Mouse (Mus musculus) yolk sac, embryonic 10.5 days (tissue): Measurements from ENCODE around the gene Myadm.
"Not testable (repeated sequence)": the region's sequence is repeated elsewhere in the genome, so short reads cannot be mapped to it uniquely, and the experiment has no call there.

ENCODE experiments used
- DNase-seq: peaks from one replicate; pipeline ENCODE4 v3.0.0-alpha.2; 2017; ENCODE audit warnings: low spot score

Gene Myadm

GRCm38 (mm10) chr7:3288976-3289970, at the start of gene Myadm, which contains the start of gene Prkcg:
Gene Myadm (plus strand): TSS chr7:3289080.
Gene Prkcg (plus strand): TSS chr7:3289179.
- peak; percentile 90 for DNase-seq

DNA sequence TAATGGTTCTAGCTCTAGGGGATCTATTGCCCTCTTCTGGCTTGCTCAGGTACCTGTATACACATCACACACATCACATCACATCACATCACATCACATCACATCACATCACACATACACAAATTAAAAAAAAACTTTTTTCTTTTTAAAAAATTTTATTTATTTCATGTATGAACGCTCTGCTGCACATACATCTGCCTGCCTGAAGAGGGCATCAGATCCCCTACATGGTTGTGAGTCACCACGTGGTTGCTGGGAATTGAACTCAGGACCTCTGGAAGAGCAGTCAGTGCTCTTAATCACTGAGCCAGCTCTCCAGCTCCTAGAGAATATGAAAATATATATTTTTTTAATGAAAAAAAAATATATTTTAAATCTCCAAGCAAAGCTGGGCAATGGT, 49.7 kb upstream of the Myadm start:
- no peak for DNase-seq

GRCm38 (mm10) chr7:3260701-3261100, 28.2 kb upstream of the Myadm start:
- DNase-seq = no peak

- DNase-seq = no peak
Observed at GRCm38 (mm10) chr7:3261446-3261845, 27.4 kb upstream of the Myadm start.

GRCm38 (mm10) chr7:3262789-3263188, 26.1 kb upstream of the Myadm start:
- DNase-seq = no peak

DNA sequence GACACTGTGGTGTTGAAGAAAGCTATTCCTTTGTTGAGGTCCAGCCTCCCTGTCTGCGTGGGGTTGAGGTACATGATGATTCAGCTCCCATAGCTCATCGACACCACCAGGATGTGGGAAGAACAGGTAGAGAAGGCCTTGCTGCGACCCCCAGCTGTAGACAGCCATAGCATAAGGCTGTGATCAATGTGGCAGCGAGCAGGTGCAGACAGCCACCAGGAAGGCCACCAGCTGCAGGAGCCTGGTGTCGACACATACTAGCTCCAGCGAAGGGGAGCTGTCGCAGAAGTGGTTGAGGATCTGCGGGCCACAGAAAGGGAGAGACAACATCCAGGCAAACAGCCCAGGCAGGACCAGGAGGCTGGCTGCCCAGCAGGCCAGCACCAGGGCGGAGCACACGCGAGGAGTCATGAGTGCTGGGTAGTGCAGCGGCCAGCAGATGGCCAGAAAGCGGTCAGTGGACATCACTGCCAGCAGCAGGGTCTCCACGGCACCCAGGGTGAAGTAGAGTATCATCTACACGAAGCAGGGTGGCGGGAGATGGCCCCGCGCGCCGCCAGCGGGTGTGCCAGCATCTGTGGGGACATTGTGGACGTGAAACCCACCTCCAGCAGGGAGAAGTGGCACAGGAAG, 24.4 kb upstream of the Myadm start:
- DNase-seq = no peak

- DNase-seq = no peak
Observed at GRCm38 (mm10) chr7:3265311-3265710, 23.6 kb upstream of the Myadm start.

DNA sequence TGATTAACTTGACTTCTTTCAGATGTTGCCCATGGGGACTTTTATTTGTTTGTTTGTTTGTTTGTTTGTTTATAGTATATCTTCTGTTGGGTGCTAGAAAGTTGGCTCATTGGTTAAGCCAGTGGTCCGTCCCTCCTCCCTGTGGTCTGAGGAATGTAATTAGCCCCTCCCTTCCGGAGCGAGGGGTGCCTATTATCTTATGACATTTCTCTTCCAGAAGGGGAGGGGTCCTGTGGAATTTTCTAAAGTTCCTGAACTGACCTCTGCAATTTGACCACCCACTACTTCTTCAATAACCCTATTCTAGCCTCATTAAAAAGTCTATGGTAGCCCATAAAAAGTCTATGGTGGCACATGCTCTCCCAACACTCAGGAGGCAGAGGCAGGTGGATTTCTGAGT, 21.6 kb upstream of the Myadm start:
- no peak for DNase-seq

- DNase-seq = no peak
Observed at GRCm38 (mm10) chr7:3267888-3268287, 21.0 kb upstream of the Myadm start.

GRCm38 (mm10) chr7:3268291-3268690, 20.6 kb upstream of the Myadm start:
- no peak for DNase-seq

DNA sequence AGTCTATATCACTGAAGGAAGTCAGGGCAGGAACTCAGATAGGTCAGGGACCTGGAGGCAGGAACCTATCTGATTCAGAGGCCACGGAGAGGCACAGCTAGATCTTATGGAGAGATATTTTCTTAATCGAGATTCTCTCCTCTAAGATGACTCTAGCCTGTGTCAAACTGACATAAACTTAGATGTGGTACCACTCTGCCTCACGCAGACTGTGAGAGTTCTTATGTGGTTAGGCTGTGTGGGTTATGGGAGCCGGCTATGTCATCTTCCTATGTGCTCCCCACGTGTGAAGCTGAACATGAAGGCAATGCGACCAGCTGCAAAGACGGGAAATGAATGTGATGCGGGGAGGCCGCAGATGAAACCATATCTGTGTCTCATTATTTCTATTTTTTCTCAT, 16.7 kb upstream of the Myadm start:
- DNase-seq = no peak

DNA sequence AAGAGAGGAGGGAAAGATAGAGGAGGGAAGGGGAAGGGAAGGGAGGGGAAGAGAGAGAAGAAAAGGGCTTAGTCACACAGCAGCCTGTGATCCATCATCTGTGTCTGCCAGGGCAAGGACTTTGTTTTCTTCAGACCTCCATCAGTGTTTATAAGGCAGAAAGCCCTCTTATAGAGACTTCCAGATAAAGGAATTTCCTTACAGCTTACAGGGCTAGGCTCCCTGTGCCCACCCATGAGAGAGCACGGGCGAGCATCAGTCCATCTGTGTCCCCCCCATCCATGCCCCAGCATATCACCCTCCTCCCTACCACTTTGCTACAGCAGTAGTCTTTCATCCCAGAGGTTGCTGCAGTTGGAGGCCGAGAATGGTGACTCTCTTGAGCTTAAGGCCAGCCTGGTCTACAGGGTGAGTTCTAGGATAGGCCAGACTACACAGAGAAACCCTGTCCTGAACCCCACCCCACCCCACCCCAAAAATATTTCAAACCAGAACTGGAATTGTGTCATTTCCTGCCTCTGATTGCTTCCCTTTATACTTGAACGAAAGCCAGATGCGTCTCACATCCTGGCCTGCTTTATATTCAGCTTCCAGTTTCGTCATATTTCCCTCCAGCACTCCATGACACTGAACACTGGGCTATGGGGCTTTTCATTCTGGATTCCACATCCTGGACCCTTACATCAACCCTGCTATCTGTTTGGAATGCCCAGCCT, 13.3 kb upstream of the Myadm start:
- DNase-seq = no peak

DNA sequence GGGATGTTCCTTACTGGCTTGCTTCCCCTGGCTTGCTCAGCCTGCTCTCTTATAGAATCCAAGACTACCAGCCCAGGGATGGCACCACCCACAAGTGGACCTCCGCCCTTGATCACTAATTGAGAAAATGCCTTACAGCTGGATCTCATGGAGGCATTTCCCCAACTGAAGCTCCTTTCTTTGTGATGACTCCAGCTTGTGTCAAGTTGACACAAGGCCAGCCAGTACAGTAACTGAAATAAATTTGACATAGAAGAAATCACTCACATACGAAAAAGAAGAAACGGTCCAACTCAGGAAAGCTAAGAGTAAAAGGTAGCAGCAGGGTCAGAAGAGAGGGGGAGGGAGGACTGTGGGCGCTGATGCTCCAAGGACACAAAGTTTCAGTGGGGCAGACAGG, 12.1 kb upstream of the Myadm start:
- not testable (repeated sequence) for DNase-seq

- DNase-seq = no peak
Observed at GRCm38 (mm10) chr7:3280080-3280653, 8.7 kb upstream of the Myadm start.

- no peak for DNase-seq
Observed at GRCm38 (mm10) chr7:3280654-3281153, 8.2 kb upstream of the Myadm start.

DNA sequence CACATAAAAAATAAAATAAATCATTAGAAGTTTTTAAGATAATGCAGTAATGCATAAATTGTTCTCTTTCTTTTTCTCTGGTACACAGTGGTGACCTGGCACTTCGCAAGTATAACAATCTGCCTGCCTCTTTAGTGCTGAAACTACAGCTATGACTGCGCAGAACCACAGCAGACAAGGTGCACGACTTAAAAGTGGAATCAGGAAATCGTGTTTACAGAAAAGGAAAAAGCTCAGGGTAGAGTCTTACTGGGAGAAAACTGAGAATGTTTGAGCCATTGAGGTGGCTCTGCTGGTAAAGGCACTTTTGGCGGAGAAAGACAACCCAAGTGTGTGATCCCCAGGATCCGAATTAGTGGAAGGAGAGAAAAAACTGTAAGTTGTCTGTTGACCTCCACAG, 7.1 kb upstream of the Myadm start:
- DNase-seq = no peak

- DNase-seq = no peak
Observed at GRCm38 (mm10) chr7:3283081-3283875, 5.6 kb upstream of the Myadm start.

- DNase-seq = no peak
Observed at GRCm38 (mm10) chr7:3284604-3285003, 4.3 kb upstream of the Myadm start.

GRCm38 (mm10) chr7:3286036-3286435, 2.8 kb upstream of the Myadm start:
- DNase-seq = no peak

- DNase-seq = peak; percentile 70
Observed at GRCm38 (mm10) chr7:3287186-3287585, 1.7 kb upstream of the Myadm start.
